Mouse (Mus musculus) layer of hippocampus, adult 2 months (tissue): Measurements from ENCODE around the gene Atp2a2. TPM values are rescaled to one million over a fixed set of nuclear protein-coding genes. Genes with fewer than 3 reads are reported as not detected.

Experiments
- DNase-seq, 2 experiments: peaks; one replicate each; pipeline ENCODE4 v3.0.0; 2022; ENCODE audit warnings: low spot score in 2 of 2
- H3K27ac ChIP-seq: fragments of 200-600 bp; 2 replicates; pipeline ENCODE4 v1.8.1; 2022
- H3K4me3 ChIP-seq: fragments of 200-600 bp; 2 replicates; pipeline ENCODE4 v1.8.1; 2022; ENCODE audit warnings: mild to moderate bottlenecking
- CTCF ChIP-seq: fragments of 200-600 bp; conservative IDR thresholded peaks from 2 replicates; pipeline ENCODE4 v1.8.1; 2022; ENCODE audit warnings: antibody characterized with exemption, mild to moderate bottlenecking, moderate library complexity
- long read RNA-seq, 2 experiments: library from polyadenylated mRNA; stranded (forward); transcript quantifications; one replicate each; pipeline ENCODE4 v2.0.0; 2021; ENCODE audit warnings: borderline mapping rate in 2 of 2
- total RNA-seq, 2 experiments: library from RNA; stranded (reverse); gene quantifications; 2 replicates each; pipeline ENCODE4 v1.2.3; 2021

Atp2a2 gene
- 100 to 1,000 TPM; 588 to 630 TPM for total RNA-seq
- long read RNA-seq, experiment 1, full-length matches to known transcripts, result 207 of 285 reads
- long read RNA-seq, experiment 1, partial matches to known transcripts, result 53 of 285 reads
- long read RNA-seq, experiment 1, other reads (novel, unspliced or antisense), result 25 of 285 reads
- long read RNA-seq, experiment 2, full-length matches to known transcripts, result 326 of 461 reads
- long read RNA-seq, experiment 2, partial matches to known transcripts, result 80 of 461 reads
- long read RNA-seq, experiment 2, other reads (novel, unspliced or antisense), result 55 of 461 reads

- peak within 1 kb of the TSS; percentile 100 for H3K27ac ChIP-seq
- peak; percentile 60 for TF ChIP-seq CTCF
- H3K4me3 ChIP-seq, result peak within 1 kb of the TSS; percentile 89
- DNase-seq, result peak; percentile 91 to 94
Observed at GRCm38 (mm10) chr5:122502077-122502941, at the start of gene Atp2a2. Gene Atp2a2 (minus strand): TSS chr5:122502225.

GRCm38 (mm10) chr5:122550460-122550859 is 48.4 kb upstream of the Atp2a2 start:
- no peak for DNase-seq
- no peak for TF ChIP-seq CTCF

GRCm38 (mm10) chr5:122548671-122549070 is 46.6 kb upstream of the Atp2a2 start:
- Histone ChIP-seq H3K4me3 (no peak overlapping the region), H3K27ac (peak overlapping the region; percentile 72)
- no peak for TF ChIP-seq CTCF
- DNase-seq, result no peak

More at GRCm38 (mm10) chr5:122550460-122550859, 48.4 kb upstream of the Atp2a2 start:
- Histone ChIP-seq H3K4me3 (no peak overlapping the region), H3K27ac (peak overlapping the region; percentile 43; the same call in 1 of the 2 replicates)

GRCm38 (mm10) chr5:122547810-122548209 is 45.8 kb upstream of the Atp2a2 start:
- Histone ChIP-seq H3K4me3 (no peak overlapping the region), H3K27ac (peak overlapping the region; percentile 72)
- TF ChIP-seq CTCF, result no peak; the same call in 1 of the 2 replicates
- DNase-seq, result no peak

- Histone ChIP-seq H3K27ac (peak overlapping the region; percentile 72; the same call in 1 of the 2 replicates), H3K4me3 (peak overlapping the region; percentile 17; the same call in 1 of the 2 replicates)
- DNase-seq, result peak in 1 of 2 experiments; percentile 47
- TF ChIP-seq CTCF, result peak; percentile 83
Observed at GRCm38 (mm10) chr5:122547251-122547714, 45.3 kb upstream of the Atp2a2 start.

- TF ChIP-seq CTCF, result no peak
- no peak overlapping the region; the same call in 1 of the 2 replicates for H3K27ac ChIP-seq
- H3K4me3 ChIP-seq, result no peak overlapping the region
- no peak for DNase-seq
Observed at GRCm38 (mm10) chr5:122543392-122543791, 41.4 kb upstream of the Atp2a2 start.

GRCm38 (mm10) chr5:122541871-122542270 is 39.8 kb upstream of the Atp2a2 start:
- Histone ChIP-seq H3K4me3 (no peak overlapping the region), H3K27ac (peak overlapping the region; percentile 5; the same call in 1 of the 2 replicates)
- no peak for DNase-seq
- TF ChIP-seq CTCF, result no peak

- no peak for DNase-seq
- H3K27ac ChIP-seq, result no peak overlapping the region
- H3K4me3 ChIP-seq, result no peak overlapping the region
- no peak for TF ChIP-seq CTCF
Observed at GRCm38 (mm10) chr5:122538077-122538476, 36.1 kb upstream of the Atp2a2 start.

GRCm38 (mm10) chr5:122537654-122538053 is 35.6 kb upstream of the Atp2a2 start:
- no peak overlapping the region for H3K4me3 ChIP-seq
- no peak for TF ChIP-seq CTCF
- no peak overlapping the region for H3K27ac ChIP-seq
- DNase-seq, result no peak

- TF ChIP-seq CTCF, result no peak
- Histone ChIP-seq H3K4me3 (no peak overlapping the region), H3K27ac (no peak overlapping the region)
- no peak for DNase-seq
Observed at GRCm38 (mm10) chr5:122533884-122534283, 31.9 kb upstream of the Atp2a2 start.

GRCm38 (mm10) chr5:122529913-122530604 is 28.0 kb upstream of the Atp2a2 start:
- TF ChIP-seq CTCF, result no peak
- H3K4me3 ChIP-seq, result no peak overlapping the region
- DNase-seq, result no peak
- H3K27ac ChIP-seq, result peak overlapping the region; percentile 73; the same call in 1 of the 2 replicates

- Histone ChIP-seq H3K4me3 (no peak overlapping the region), H3K27ac (peak overlapping the region; percentile 73)
- no peak for TF ChIP-seq CTCF
- no peak for DNase-seq
Observed at GRCm38 (mm10) chr5:122529316-122529715, 27.3 kb upstream of the Atp2a2 start.

- no peak for DNase-seq
- H3K4me3 ChIP-seq, result no peak overlapping the region
- peak overlapping the region; percentile 73; the same call in 1 of the 2 replicates for H3K27ac ChIP-seq
- TF ChIP-seq CTCF, result no peak
Observed at GRCm38 (mm10) chr5:122528591-122528990, 26.6 kb upstream of the Atp2a2 start.
